Mouse (Mus musculus) hindbrain, embryonic 13.5 days (tissue): ENCODE measurements around the gene Urgcp. TPM values are rescaled to one million over a fixed set of nuclear protein-coding genes. Genes with fewer than 3 reads are reported as not detected.

Experiments
- ATAC-seq: fragments of 200-750 bp; cut with Nextera tagmentation; 2 replicates; pipeline ENCODE4 v1.8.0; 2017; ENCODE audit warnings: moderate TSS enrichment; ENCODE audit not compliant: low FRiP score
- H3K27ac ChIP-seq: fragments of 300-500 bp; sonication (generic); 2 replicates; pipeline ENCODE4 v1.5.1; 2015; ENCODE audit warnings: inconsistent platforms, mild to moderate bottlenecking, moderate library complexity
- H3K27me3 ChIP-seq: fragments of 300-500 bp; sonication (generic); 2 replicates; pipeline ENCODE4 v1.6.1; 2015; ENCODE audit warnings: mild to moderate bottlenecking, inconsistent platforms
- H3K36me3 ChIP-seq: fragments of 300-500 bp; sonication (generic); 2 replicates; pipeline ENCODE4 v1.6.1; 2015; ENCODE audit warnings: mild to moderate bottlenecking, inconsistent platforms
- H3K4me1 ChIP-seq: fragments of 300-500 bp; sonication (generic); replicated peaks from 2 replicates; pipeline ENCODE4 v1.6.1; 2015; ENCODE audit warnings: inconsistent platforms
- H3K4me2 ChIP-seq: fragments of 300-500 bp; sonication (generic); 2 replicates; pipeline ENCODE4 v1.6.1; 2015; ENCODE audit warnings: inconsistent platforms, mild to moderate bottlenecking, moderate library complexity
- H3K4me3 ChIP-seq: fragments of 300-500 bp; sonication (generic); 2 replicates; pipeline ENCODE4 v1.5.1; 2015; ENCODE audit warnings: mild to moderate bottlenecking, inconsistent platforms
- H3K9ac ChIP-seq: fragments of 300-500 bp; sonication (generic); 2 replicates; pipeline ENCODE4 v1.6.1; 2015; ENCODE audit warnings: mild to moderate bottlenecking, inconsistent platforms
- H3K9me3 ChIP-seq: fragments of 300-500 bp; sonication (generic); 2 replicates; pipeline ENCODE4 v1.6.1; 2016; ENCODE audit warnings: inconsistent platforms
- WGBS: fragments of 180-500 bp; shearing (Covaris S2); methylation state at CpG from one replicate; pipeline ENCODE4 v1.1.7; 2015; 5-methylcytosine and 5-hydroxymethylcytosine counted together
- polyA plus RNA-seq: library from polyadenylated mRNA; unstranded; fragments of >200 nt; fragmentation: Nextera tagmentation; extraction: Ambion mirVana; gene quantifications from 2 replicates; pipeline ENCODE4 v1.2.1, GENCODE M21; 2015

The Urgcp gene
- polyA plus RNA-seq, 1 experiment from 2014 or later: 30.1 TPM

GRCm38 (mm10) chr11:5778481-5778880, 16.3 kb upstream of the Urgcp start:
- Histone ChIP-seq H3K27ac (no peak overlapping the region), H3K4me1 (no peaks in the 10 kb centered on the region), H3K36me3 (peaks cover 19% of the 10 kb centered on the region), H3K4me2 (no peak overlapping the region), H3K4me3 (no peak overlapping the region), H3K9ac (no peak overlapping the region), H3K27me3 (no peaks in the 10 kb centered on the region), H3K9me3 (no peaks in the 10 kb centered on the region)
- WGBS: 74% methylated on average over 2 of the region's 2 CpGs
- no peak for ATAC-seq

- no peaks in the 10 kb centered on the region for H3K9me3 ChIP-seq
- peaks cover 25% of the 10 kb centered on the region for H3K36me3 ChIP-seq
- no peaks in the 10 kb centered on the region for H3K27me3 ChIP-seq
- peaks cover 6% of the 10 kb centered on the region for H3K4me1 ChIP-seq
- 91% methylated on average over 6 of the region's 6 CpGs for WGBS
- H3K4me2 ChIP-seq: no peak overlapping the region
- H3K27ac ChIP-seq: no peak overlapping the region
- no peak overlapping the region for H3K4me3 ChIP-seq
- no peak overlapping the region for H3K9ac ChIP-seq
- ATAC-seq: no peak
These were observed 3.8 kb upstream of the Urgcp start for GRCm38 (mm10) chr11:5766019-5766418.

GRCm38 (mm10) chr11:5762633-5762982, 432 bp upstream of the Urgcp start:
- Histone ChIP-seq H3K36me3 (peaks cover 3% of the 10 kb centered on the region; the same call in 1 of the 2 replicates), H3K4me3 (peak overlapping the region; percentile 66), H3K9me3 (no peaks in the 10 kb centered on the region), H3K4me1 (peaks cover 14% of the 10 kb centered on the region), H3K27ac (peak overlapping the region; percentile 96), H3K4me2 (peak overlapping the region; percentile 77), H3K27me3 (no peaks in the 10 kb centered on the region), H3K9ac (peak overlapping the region; percentile 94)
- peak; percentile 62 for ATAC-seq
- 21% methylated on average over 6 of the region's 6 CpGs for WGBS

GRCm38 (mm10) chr11:5753755-5754154, 8.4 kb downstream of the Urgcp start:
- H3K4me3 ChIP-seq: no peak overlapping the region
- no peaks in the 10 kb centered on the region for H3K27me3 ChIP-seq
- H3K9ac ChIP-seq: no peak overlapping the region
- 93% methylated on average over 2 of the region's 2 CpGs for WGBS
- H3K4me1 ChIP-seq: no peaks in the 10 kb centered on the region
- peaks cover 17% of the 10 kb centered on the region for H3K36me3 ChIP-seq
- ATAC-seq: no peak
- H3K27ac ChIP-seq: no peak overlapping the region
- no peak overlapping the region for H3K4me2 ChIP-seq
- H3K9me3 ChIP-seq: peaks cover 7% of the 10 kb centered on the region; the same call in 1 of the 2 replicates

GRCm38 (mm10) chr11:5744951-5745350, 17.2 kb downstream of the Urgcp start:
- 84% methylated on average over 2 of the region's 2 CpGs for WGBS
- no peak overlapping the region for H3K27ac ChIP-seq
- no peaks in the 10 kb centered on the region for H3K36me3 ChIP-seq
- no peak overlapping the region for H3K4me2 ChIP-seq
- no peaks in the 10 kb centered on the region for H3K9me3 ChIP-seq
- H3K27me3 ChIP-seq: no peaks in the 10 kb centered on the region
- no peak overlapping the region for H3K9ac ChIP-seq
- peaks cover 7% of the 10 kb centered on the region for H3K4me1 ChIP-seq
- ATAC-seq: no peak
- H3K4me3 ChIP-seq: no peak overlapping the region

- H3K27me3 ChIP-seq: no peaks in the 10 kb centered on the region
- H3K4me2 ChIP-seq: no peak overlapping the region
- 80% methylated on average over 7 of the region's 7 CpGs for WGBS
- no peaks in the 10 kb centered on the region for H3K9me3 ChIP-seq
- no peak overlapping the region for H3K27ac ChIP-seq
- no peaks in the 10 kb centered on the region for H3K36me3 ChIP-seq
- H3K4me1 ChIP-seq: peaks cover 12% of the 10 kb centered on the region
- no peak for ATAC-seq
- H3K4me3 ChIP-seq: no peak overlapping the region
- no peak overlapping the region for H3K9ac ChIP-seq
These were observed 20.1 kb downstream of the Urgcp start for GRCm38 (mm10) chr11:5742106-5742505.

- H3K4me3 ChIP-seq: peak overlapping the region; percentile 93
- H3K27ac ChIP-seq: peak overlapping the region; percentile 77
- H3K9me3 ChIP-seq: no peaks in the 10 kb centered on the region
- under 1% methylated on average over 36 of the region's 50 CpGs for WGBS
- no peaks in the 10 kb centered on the region for H3K36me3 ChIP-seq
- H3K27me3 ChIP-seq: no peaks in the 10 kb centered on the region
- ATAC-seq: peak; percentile 93
- H3K4me1 ChIP-seq: peaks cover 12% of the 10 kb centered on the region
- H3K4me2 ChIP-seq: peak overlapping the region; percentile 94
- H3K9ac ChIP-seq: peak overlapping the region; percentile 98
These were observed 21.1 kb downstream of the Urgcp start for GRCm38 (mm10) chr11:5740965-5741627.

GRCm38 (mm10) chr11:5740599-5740964, 21.6 kb downstream of the Urgcp start:
- Histone ChIP-seq H3K9ac (peak overlapping the region; percentile 98), H3K36me3 (no peaks in the 10 kb centered on the region), H3K4me3 (peak overlapping the region; percentile 93), H3K27ac (peak overlapping the region; percentile 77), H3K4me1 (peaks cover 12% of the 10 kb centered on the region), H3K27me3 (no peaks in the 10 kb centered on the region), H3K9me3 (no peaks in the 10 kb centered on the region), H3K4me2 (peak overlapping the region; percentile 94)
- 1% methylated on average over 26 of the region's 26 CpGs for WGBS
- peak; percentile 81 for ATAC-seq

- peak overlapping the region; percentile 94 for H3K4me2 ChIP-seq
- H3K9me3 ChIP-seq: no peaks in the 10 kb centered on the region
- no peak for ATAC-seq
- peaks cover 12% of the 10 kb centered on the region for H3K4me1 ChIP-seq
- H3K27me3 ChIP-seq: no peaks in the 10 kb centered on the region
- H3K27ac ChIP-seq: no peak overlapping the region
- H3K9ac ChIP-seq: 0 out of 2 replicates have a peak overlapping the region, but pooled peaks have one; percentile 29
- peak overlapping the region; percentile 93 for H3K4me3 ChIP-seq
- H3K36me3 ChIP-seq: no peaks in the 10 kb centered on the region
- 74% methylated on average over 3 of the region's 3 CpGs for WGBS
These were observed 22.3 kb downstream of the Urgcp start for GRCm38 (mm10) chr11:5739846-5740245.

GRCm38 (mm10) chr11:5738888-5739632, 23.1 kb downstream of the Urgcp start:
- no peak for ATAC-seq
- no peaks in the 10 kb centered on the region for H3K36me3 ChIP-seq
- H3K4me2 ChIP-seq: no peak overlapping the region
- H3K4me1 ChIP-seq: peaks cover 12% of the 10 kb centered on the region
- no peaks in the 10 kb centered on the region for H3K9me3 ChIP-seq
- no peak overlapping the region for H3K4me3 ChIP-seq
- no peak overlapping the region for H3K27ac ChIP-seq
- H3K9ac ChIP-seq: no peak overlapping the region
- 81% methylated on average over 5 of the region's 5 CpGs for WGBS
- no peaks in the 10 kb centered on the region for H3K27me3 ChIP-seq

- Histone ChIP-seq H3K4me2 (no peak overlapping the region), H3K4me3 (no peak overlapping the region), H3K27me3 (no peaks in the 10 kb centered on the region), H3K4me1 (peaks cover 19% of the 10 kb centered on the region), H3K9ac (no peak overlapping the region), H3K9me3 (no peaks in the 10 kb centered on the region), H3K36me3 (no peaks in the 10 kb centered on the region), H3K27ac (no peak overlapping the region)
- WGBS: 93% methylated on average over 5 of the region's 5 CpGs
- no peak for ATAC-seq
These were observed 25.0 kb downstream of the Urgcp start for GRCm38 (mm10) chr11:5737137-5737536.

- Histone ChIP-seq H3K27ac (no peak overlapping the region), H3K36me3 (no peaks in the 10 kb centered on the region), H3K9me3 (no peaks in the 10 kb centered on the region), H3K4me1 (0 out of 2 replicates have a peak, but pooled peaks cover 7% of the 10 kb centered on the region), H3K4me3 (no peak overlapping the region), H3K9ac (no peak overlapping the region), H3K4me2 (no peak overlapping the region), H3K27me3 (no peaks in the 10 kb centered on the region)
- WGBS: 94% methylated on average over 4 of the region's 4 CpGs
- ATAC-seq: no peak
These were observed 27.9 kb downstream of the Urgcp start for GRCm38 (mm10) chr11:5734323-5734722.

- no peak overlapping the region for H3K4me3 ChIP-seq
- no peak for ATAC-seq
- H3K36me3 ChIP-seq: no peaks in the 10 kb centered on the region
- H3K27me3 ChIP-seq: no peaks in the 10 kb centered on the region
- peak overlapping the region; percentile 9; the same call in 1 of the 2 replicates for H3K27ac ChIP-seq
- 60% methylated on average over 5 of the region's 5 CpGs for WGBS
- 0 out of 2 replicates have a peak, but pooled peaks cover 7% of the 10 kb centered on the region for H3K4me1 ChIP-seq
- no peak overlapping the region for H3K9ac ChIP-seq
- H3K9me3 ChIP-seq: no peaks in the 10 kb centered on the region
- H3K4me2 ChIP-seq: no peak overlapping the region
These were observed 29.8 kb downstream of the Urgcp start for GRCm38 (mm10) chr11:5732401-5732800.
